Mouse (Mus musculus) E14TG2a.4 (cell line): ENCODE measurements around the gene Rnaset2b.
"Not testable (repeated sequence)": the region's sequence is repeated elsewhere in the genome, so short reads cannot be mapped to it uniquely, and the experiment has no call there.

ENCODE experiments used
- H3K27me3 ChIP-seq: 2 replicates; pipeline ENCODE4 v1.6.1; 2014; ENCODE audit warnings: low read length, control low read depth; ENCODE audit not compliant: insufficient read depth
- H3K36me3 ChIP-seq: 2 replicates; pipeline ENCODE4 v1.6.1; 2014; ENCODE audit warnings: low read length, control low read depth; ENCODE audit not compliant: insufficient read depth
- H3K4me1 ChIP-seq: replicated peaks from 2 replicates; pipeline ENCODE4 v1.6.1; 2014; ENCODE audit warnings: low read depth, low read length, control low read depth
- H3K4me3 ChIP-seq: replicated peaks from 2 replicates; pipeline ENCODE4 v1.5.1; 2014; ENCODE audit warnings: mild to moderate bottlenecking, low read length
- H3K9me3 ChIP-seq: 2 replicates; pipeline ENCODE4 v1.6.1; 2014; ENCODE audit warnings: low read length, control low read depth

Gene Rnaset2b

GRCm38 (mm10) chr17:7003392-7003791 is 33.0 kb downstream of the Rnaset2b start:
- not testable (repeated sequence) for H3K9me3 ChIP-seq, H3K27me3 ChIP-seq, H3K4me3 ChIP-seq, H3K36me3 ChIP-seq, H3K4me1 ChIP-seq

GRCm38 (mm10) chr17:7005646-7006045 is 35.2 kb downstream of the Rnaset2b start:
- not testable (repeated sequence) for H3K27me3 ChIP-seq, H3K4me3 ChIP-seq, H3K9me3 ChIP-seq, H3K4me1 ChIP-seq, H3K36me3 ChIP-seq

- not testable (repeated sequence) for H3K36me3 ChIP-seq, H3K4me1 ChIP-seq, H3K27me3 ChIP-seq, H3K4me3 ChIP-seq, H3K9me3 ChIP-seq
These were observed 38.5 kb downstream of the Rnaset2b start for GRCm38 (mm10) chr17:7008885-7009284.

GRCm38 (mm10) chr17:7009440-7009839 is 39.0 kb downstream of the Rnaset2b start:
- not testable (repeated sequence) for H3K4me3 ChIP-seq, H3K27me3 ChIP-seq

GRCm38 (mm10) chr17:7009901-7010300 is 39.5 kb downstream of the Rnaset2b start:
- not testable (repeated sequence) for H3K4me3 ChIP-seq, H3K27me3 ChIP-seq, H3K36me3 ChIP-seq, H3K9me3 ChIP-seq, H3K4me1 ChIP-seq

More at GRCm38 (mm10) chr17:7009440-7009839, 39.0 kb downstream of the Rnaset2b start:
- not testable (repeated sequence) for H3K36me3 ChIP-seq, H3K9me3 ChIP-seq, H3K4me1 ChIP-seq

GRCm38 (mm10) chr17:7014190-7014589 is 43.8 kb downstream of the Rnaset2b start:
- H3K27me3 ChIP-seq, H3K36me3 ChIP-seq, H3K9me3 ChIP-seq, H3K4me1 ChIP-seq, H3K4me3 ChIP-seq: not testable (repeated sequence)

- not testable (repeated sequence) for H3K4me3 ChIP-seq, H3K4me1 ChIP-seq, H3K27me3 ChIP-seq, H3K9me3 ChIP-seq, H3K36me3 ChIP-seq
These were observed 54.8 kb downstream of the Rnaset2b start, which contains the start of gene Gm1604a for GRCm38 (mm10) chr17:7025257-7025656. Gm1604a (plus strand) TSS chr17:7025568.

- H3K27me3 ChIP-seq, H3K4me3 ChIP-seq, H3K9me3 ChIP-seq, H3K4me1 ChIP-seq, H3K36me3 ChIP-seq: not testable (repeated sequence)
These were observed 55.4 kb downstream of the Rnaset2b start for GRCm38 (mm10) chr17:7025764-7026346.

GRCm38 (mm10) chr17:7030204-7030603 is 59.8 kb downstream of the Rnaset2b start:
- H3K4me3 ChIP-seq, H3K27me3 ChIP-seq, H3K4me1 ChIP-seq, H3K9me3 ChIP-seq, H3K36me3 ChIP-seq: not testable (repeated sequence)

GRCm38 (mm10) chr17:7030622-7031174 is 60.3 kb downstream of the Rnaset2b start:
- not testable (repeated sequence) for H3K9me3 ChIP-seq

GRCm38 (mm10) chr17:7033192-7034166 is 63.0 kb downstream of the Rnaset2b start:
- H3K36me3 ChIP-seq, H3K27me3 ChIP-seq, H3K4me3 ChIP-seq, H3K9me3 ChIP-seq, H3K4me1 ChIP-seq: not testable (repeated sequence)

More at GRCm38 (mm10) chr17:7030622-7031174, 60.3 kb downstream of the Rnaset2b start:
- H3K36me3 ChIP-seq, H3K4me3 ChIP-seq, H3K4me1 ChIP-seq, H3K27me3 ChIP-seq: not testable (repeated sequence)
